Mouse (Mus musculus) spleen, adult 10 weeks (tissue): ENCODE data around the gene Vps9d1. TPM values are rescaled to one million over a fixed set of nuclear protein-coding genes. Genes with fewer than 3 reads are reported as not detected.

Experiments used
- polyA plus RNA-seq: library from polyadenylated mRNA; stranded (reverse); fragments of 350-450 nt; fragmentation: Illumina TruSeq; extraction: RNeasy Lipid Tissue Mini Kit (QIAGEN cat#74804); gene quantifications from one replicate; pipeline ENCODE4 v1.2.3, GENCODE M21; 2015; ENCODE audit warnings: low replicate concordance; ENCODE audit not compliant: insufficient read depth

The Vps9d1 gene
- polyA plus RNA-seq: 13.5 TPM

GRCm38 (mm10) chr8:123254099-123254885 is at the start of gene Vps9d1, which contains the start of gene Zfp276:
Gene Vps9d1 (minus strand): TSS chr8:123254348.
Gene Zfp276 (plus strand): TSS chr8:123254195.

DNA sequence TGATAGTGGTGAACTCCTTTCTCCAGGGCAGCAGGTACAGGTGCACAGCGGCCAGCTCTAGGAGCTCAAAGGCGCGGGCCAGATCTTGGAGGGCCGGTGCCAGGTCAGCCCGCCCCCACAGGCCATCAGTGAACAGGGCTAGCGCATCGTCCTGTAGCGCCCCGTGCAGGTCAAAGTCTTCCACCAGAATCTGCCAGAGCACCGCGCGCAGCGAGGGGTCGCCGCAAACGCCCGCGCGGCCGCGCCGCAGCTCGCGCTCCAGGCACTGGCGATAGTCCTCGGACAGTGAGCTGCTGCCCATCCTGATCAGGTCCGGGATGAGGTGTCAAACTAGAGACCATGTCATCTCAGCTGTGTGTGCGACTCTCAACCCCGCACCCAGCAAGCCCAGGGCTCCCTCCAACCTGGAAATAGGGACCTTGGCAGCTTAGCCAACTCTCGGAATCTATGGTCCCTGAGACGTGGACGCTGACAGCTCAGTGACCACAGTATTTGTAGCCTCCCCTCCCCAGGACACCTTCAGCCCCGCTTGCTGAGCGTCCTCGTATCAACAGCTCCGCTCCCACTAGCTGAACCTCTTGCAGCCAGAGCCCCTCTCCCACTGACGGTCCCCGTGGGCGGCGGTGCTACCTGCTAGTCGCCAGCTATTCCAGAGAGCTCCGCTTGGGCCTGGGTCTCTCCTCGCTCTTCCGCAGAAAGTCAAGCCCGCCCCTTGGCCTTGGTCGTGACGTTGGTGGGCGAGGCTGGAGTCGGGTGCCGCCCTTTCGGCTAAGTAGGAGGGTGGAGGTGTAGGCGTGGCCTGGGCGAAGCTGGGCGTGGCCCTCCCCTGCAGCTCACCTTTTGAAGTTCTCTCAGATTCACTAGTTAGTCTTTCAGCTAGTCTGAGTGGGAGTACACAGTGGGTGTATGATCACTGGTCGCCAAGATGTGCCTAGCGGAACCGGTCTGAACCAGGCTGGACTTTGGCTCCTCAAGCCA is 18.3 kb downstream of the Vps9d1 start, which contains the start of gene Spata2l:
Gene Spata2l, minus strand, starts transcription at position 714 of the 978 bp plus-strand sequence.

DNA sequence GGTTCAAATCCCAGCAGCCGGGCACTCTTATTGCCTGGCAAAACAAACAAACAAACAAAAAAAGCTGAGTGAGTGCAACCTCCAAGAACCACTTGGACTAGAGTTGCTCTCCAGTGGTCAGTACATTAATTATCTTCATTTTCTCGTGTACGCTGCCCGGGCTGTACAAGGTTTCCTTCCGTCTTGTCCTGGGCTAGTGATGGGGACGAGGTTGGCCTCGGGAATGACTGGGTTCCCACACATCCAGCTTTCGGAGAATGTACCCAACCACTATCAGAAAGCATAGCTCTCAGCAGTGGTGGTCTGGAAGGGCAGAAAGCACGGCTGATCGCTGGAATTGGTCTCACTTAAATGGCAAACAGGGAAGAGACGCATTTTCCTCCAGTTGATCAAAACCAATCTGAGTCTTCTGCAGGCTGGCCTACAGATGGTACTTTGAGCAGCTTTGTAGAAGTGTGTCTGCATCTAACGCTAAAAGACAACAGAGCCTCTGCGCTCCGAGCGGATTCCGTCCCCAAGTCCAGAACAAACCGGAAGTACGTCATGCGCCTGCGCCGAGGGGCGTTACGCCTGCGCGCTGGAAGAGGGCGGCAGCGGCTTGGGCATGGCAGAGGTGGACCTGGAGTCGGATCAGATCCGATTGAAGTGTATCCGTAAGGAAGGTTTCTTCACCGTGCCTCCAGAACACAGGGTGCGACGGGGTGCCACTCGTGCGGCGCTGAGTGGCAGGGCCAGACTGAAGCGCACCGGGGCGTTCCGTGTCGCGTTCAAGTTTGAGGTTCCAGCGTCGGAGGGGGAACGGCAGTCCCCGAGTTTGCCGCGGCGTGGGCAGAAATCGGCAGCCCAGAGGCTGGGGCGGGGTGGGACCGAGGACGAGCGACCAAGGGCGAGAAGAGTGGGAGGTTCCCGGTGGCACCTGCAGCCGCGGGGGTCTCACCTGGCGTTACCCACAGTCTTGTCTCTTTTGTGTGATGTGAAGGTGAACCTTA is 29.6 kb downstream of the Vps9d1 start, which contains the start of gene Cdk10:
Gene Cdk10, plus strand, starts transcription at position 565 of the 989 bp plus-strand sequence.

GRCm38 (mm10) chr8:123212321-123213117 is 41.6 kb downstream of the Vps9d1 start, which contains the start of the genes Chmp1a and Spata33:
Gene Chmp1a (minus strand): TSS chr8:123212763.
Gene Spata33 (plus strand): TSS chr8:123212832.

Other genes starting within 250 kb of the Vps9d1 start
- gene Ankrd11, start 212.1 kb downstream of the Vps9d1 start, polyA plus RNA-seq: 95.4 TPM
- gene Spg7, start 191.4 kb downstream of the Vps9d1 start, polyA plus RNA-seq: 35.7 TPM
- 1,006 TPM for gene Rpl13, start 152.0 kb downstream of the Vps9d1 start, polyA plus RNA-seq
- 0.61 TPM for gene Cpne7, start 137.0 kb downstream of the Vps9d1 start, polyA plus RNA-seq
- 0.23 TPM for gene Sult5a1, start 96.0 kb downstream of the Vps9d1 start, polyA plus RNA-seq
- gene Dpep1, start 68.1 kb downstream of the Vps9d1 start, polyA plus RNA-seq: 0.94 TPM
- 61.1 TPM for gene Chmp1a, start 41.6 kb downstream of the Vps9d1 start, polyA plus RNA-seq
- 0.19 TPM for gene Spata33, start 41.5 kb downstream of the Vps9d1 start, polyA plus RNA-seq
- 41.7 TPM for gene Cdk10, start 29.5 kb downstream of the Vps9d1 start, polyA plus RNA-seq
- 2.1 TPM for gene Spata2l, start 18.1 kb downstream of the Vps9d1 start, polyA plus RNA-seq
- 11.3 TPM for gene Zfp276, start 153 bp downstream of the Vps9d1 start, polyA plus RNA-seq
- 22.2 TPM for gene Fanca, start 64.2 kb upstream of the Vps9d1 start, polyA plus RNA-seq
- 0.28 TPM for gene Spire2, start 78.4 kb upstream of the Vps9d1 start, polyA plus RNA-seq
- gene Tcf25, start 119.4 kb upstream of the Vps9d1 start, polyA plus RNA-seq: 390 TPM
- gene Mc1r, start 152.8 kb upstream of the Vps9d1 start, polyA plus RNA-seq: not detected
- gene Tubb3, start 157.1 kb upstream of the Vps9d1 start, polyA plus RNA-seq: 0.48 TPM
- gene Def8, start 169.2 kb upstream of the Vps9d1 start, polyA plus RNA-seq: 10.7 TPM
- 19.8 TPM for gene Afg3l1, start 223.6 kb upstream of the Vps9d1 start, polyA plus RNA-seq